Mouse (Mus musculus) MEL (cell line): Measurements from ENCODE around the gene Lpcat1.

Experiments used
- CHD2 ChIP-seq: IDR thresholded peaks from 2 replicates; pipeline ENCODE4 v1.6.1; 2011; ENCODE audit warnings: low read length, improper control_type of control experiment
- CTCF ChIP-seq, 3 experiments: IDR thresholded peaks in 2 of 3; conservative IDR thresholded peaks in 1 of 3; 2 replicates each; pipeline ENCODE4 v1.5.1; 2011 to 2012; ENCODE audit warnings: low read length in 3 of 3, low read depth in 2 of 3, mild to moderate bottlenecking in 2 of 3, improper control_type of control experiment in 1 of 3, inconsistent platforms in 1 of 3, mixed read lengths in 1 of 3, moderate library complexity in 1 of 3; ENCODE audit not compliant: control insufficient read depth in 1 of 3, insufficient read depth in 1 of 3, poor library complexity in 1 of 3, severe bottlenecking in 1 of 3
- E2F4 ChIP-seq: IDR thresholded peaks from 2 replicates; pipeline ENCODE4 v1.6.1; 2011; ENCODE audit warnings: low read depth, low read length, improper control_type of control experiment, borderline replicate concordance
- EP300 ChIP-seq, 2 experiments: IDR thresholded peaks; 2 replicates each; pipeline ENCODE4 v1.6.1; 2011; ENCODE audit warnings: improper control_type of control experiment in 2 of 2, low read length in 2 of 2, low read depth in 1 of 2, mild to moderate bottlenecking in 1 of 2
- GATA1 ChIP-seq: IDR thresholded peaks from 2 replicates; pipeline ENCODE4 v1.6.1; 2011; ENCODE audit warnings: low read depth, low read length, improper control_type of control experiment
- HCFC1 ChIP-seq: IDR thresholded peaks from 2 replicates; pipeline ENCODE4 v1.6.1; 2012; ENCODE audit warnings: low read depth, mild to moderate bottlenecking, inconsistent platforms, low read length, improper control_type of control experiment, moderate library complexity
- MAFK ChIP-seq: IDR thresholded peaks from 2 replicates; pipeline ENCODE4 v1.6.1; 2011; ENCODE audit warnings: low read depth, mild to moderate bottlenecking, low read length, improper control_type of control experiment, borderline replicate concordance
- POLR2A ChIP-seq, 2 experiments: IDR thresholded peaks; 2 replicates each; pipeline ENCODE4 v1.6.1; 2011 to 2012; ENCODE audit warnings: low read length in 2 of 2, mild to moderate bottlenecking in 2 of 2, control low read depth in 1 of 2, improper control_type of control experiment in 1 of 2, low read depth in 1 of 2, moderate library complexity in 1 of 2; ENCODE audit not compliant: control insufficient read depth in 1 of 2, insufficient read depth in 1 of 2, poor library complexity in 1 of 2
- POLR2AphosphoS2 ChIP-seq: IDR thresholded peaks from 2 replicates; pipeline ENCODE4 v1.6.1; 2011; ENCODE audit warnings: low read length, improper control_type of control experiment
- POLR2AphosphoS5 ChIP-seq: IDR thresholded peaks from 2 replicates; pipeline ENCODE4 v1.6.1; 2012; ENCODE audit warnings: low read depth, borderline replicate concordance, mild to moderate bottlenecking, inconsistent platforms, low read length, moderate library complexity, mixed read lengths
- TCF12 ChIP-seq: IDR thresholded peaks from 2 replicates; pipeline ENCODE4 v1.6.1; 2014; ENCODE audit warnings: low read depth, mild to moderate bottlenecking, inconsistent platforms, low read length, improper control_type of control experiment, moderate library complexity
- ZKSCAN1 ChIP-seq: IDR thresholded peaks from 2 replicates; pipeline ENCODE4 v1.6.1; 2012; ENCODE audit warnings: low read depth, mild to moderate bottlenecking, inconsistent platforms, low read length, improper control_type of control experiment, moderate library complexity
- ZMIZ1 ChIP-seq: IDR thresholded peaks from 2 replicates; pipeline ENCODE4 v1.6.1; 2012; ENCODE audit warnings: low read depth, mild to moderate bottlenecking, inconsistent platforms, low read length, improper control_type of control experiment, moderate library complexity

DNA sequence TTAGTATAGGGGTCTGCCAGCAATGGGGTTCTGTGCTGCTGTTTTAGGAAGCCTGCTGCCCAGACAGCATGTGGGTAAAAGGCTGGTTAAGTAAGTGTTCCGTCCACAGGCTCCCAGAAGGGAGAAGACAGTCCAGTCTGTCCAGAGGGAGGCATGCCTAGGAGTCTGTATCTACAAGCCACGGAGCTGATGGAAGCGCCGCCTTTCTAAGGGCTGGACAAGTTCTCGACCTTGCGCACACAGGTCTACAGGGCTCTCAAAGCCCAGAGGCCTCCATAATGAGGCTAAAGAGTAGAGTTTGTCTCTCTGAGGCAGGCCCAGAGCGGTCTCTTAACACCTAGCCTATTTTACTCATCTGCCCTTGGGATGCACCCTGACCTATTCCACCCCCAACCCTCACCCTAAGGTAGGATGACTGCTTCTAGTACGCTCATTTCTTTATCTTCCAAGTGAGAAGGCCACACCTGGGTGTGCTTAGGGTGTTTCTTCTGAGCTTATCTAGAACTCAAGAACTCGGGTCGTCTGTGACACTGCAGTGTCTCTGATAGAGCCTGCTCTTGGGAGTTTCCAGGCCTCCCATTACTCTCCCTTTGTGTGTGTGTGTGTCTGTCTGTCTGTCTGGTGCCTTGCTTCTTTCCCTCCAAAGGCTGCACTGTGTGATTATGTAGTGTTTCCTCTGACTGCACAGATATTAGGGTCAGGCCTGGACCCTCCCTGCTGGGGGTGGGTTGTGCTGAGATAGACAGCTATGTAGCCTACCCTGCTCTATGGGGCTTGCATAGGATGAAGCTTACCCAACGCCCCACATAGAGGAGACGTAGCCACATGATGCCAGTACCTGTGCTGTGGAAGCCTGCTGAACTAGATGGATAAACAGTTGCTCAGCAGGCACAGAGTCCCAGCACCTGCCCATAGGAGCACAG lies 8.3 kb downstream of the Lpcat1 start:
- 0 out of 2 replicates have a peak, but pooled peaks have one; percentile 23 for TF ChIP-seq HCFC1
- TF ChIP-seq CTCF (IDR thresholded peaks at IDR 0.05 in 2 of 3, conservative IDR thresholded peaks at IDR 0.05 in 1 of 3; ENCODE audit: control insufficient read depth in 1 of 3, insufficient read depth in 1 of 3, low read depth in 2 of 3, low read length in 3 of 3, poor library complexity in 1 of 3, severe bottlenecking in 1 of 3): no peak
- TF ChIP-seq EP300 (IDR thresholded peaks at IDR 0.05; ENCODE audit: low read depth in 1 of 2, low read length in 2 of 2): peak; percentile 90 to 91
- TF ChIP-seq POLR2A (IDR thresholded peaks at IDR 0.05; ENCODE audit: control insufficient read depth in 1 of 2, insufficient read depth in 1 of 2, low read depth in 1 of 2, low read length in 2 of 2, poor library complexity in 1 of 2): no peak
- TF ChIP-seq POLR2AphosphoS2: no peak
- TF ChIP-seq ZMIZ1: no peak
- TF ChIP-seq GATA1: peak; percentile 91
- TF ChIP-seq E2F4: no peak
- peak; percentile 88 for TF ChIP-seq TCF12
- no peak for TF ChIP-seq POLR2AphosphoS5
- TF ChIP-seq CHD2: no peak
- no peak for TF ChIP-seq ZKSCAN1
- no peak for TF ChIP-seq MAFK
